Mouse (Mus musculus) cortical plate, adult 2 months (tissue): ENCODE data around the gene Timeless. TPM values are rescaled to one million over a fixed set of nuclear protein-coding genes. Genes with fewer than 3 reads are reported as not detected.
"Not testable (repeated sequence)": the region's sequence is repeated elsewhere in the genome, so short reads cannot be mapped to it uniquely, and the experiment has no call there.

Experiments used
- H3K27ac ChIP-seq: fragments of 200-500 bp; 2 replicates; pipeline ENCODE4 v1.5.1; 2012; ENCODE audit warnings: low read length, control low read depth, inconsistent platforms; ENCODE audit not compliant: insufficient read depth
- H3K4me1 ChIP-seq: fragments of 200-500 bp; 2 replicates; pipeline ENCODE4 v1.6.1; 2011; ENCODE audit warnings: low read length; ENCODE audit not compliant: control insufficient read depth, insufficient read depth
- H3K4me3 ChIP-seq: fragments of 200-500 bp; 2 replicates; pipeline ENCODE4 v1.5.1; 2011; ENCODE audit warnings: mild to moderate bottlenecking, low read length, control low read depth; ENCODE audit not compliant: insufficient read depth
- CTCF ChIP-seq: fragments of 200-500 bp; IDR thresholded peaks from 2 replicates; pipeline ENCODE4 v1.5.1; 2011; ENCODE audit warnings: mild to moderate bottlenecking, control low read depth, low read length; ENCODE audit not compliant: insufficient read depth; ENCODE audit errors: extremely low read depth
- POLR2A ChIP-seq: fragments of 200-500 bp; IDR thresholded peaks from 2 replicates; pipeline ENCODE4 v1.6.1; 2011; ENCODE audit warnings: mild to moderate bottlenecking, low read length, control low read depth; ENCODE audit not compliant: insufficient read depth; ENCODE audit errors: extremely low read depth
- polyA plus RNA-seq: library from polyadenylated mRNA; depleted of rRNA; stranded (reverse); fragments of >200 nt; gene quantifications from 2 replicates; pipeline ENCODE4 v1.2.3, GENCODE M21; 2012; rRNA removed

Gene Timeless
- 3.7 and 4.3 TPM in 2 replicates for polyA plus RNA-seq

GRCm38 (mm10) chr10:128231697-128232419, at the start of gene Timeless:
Gene Timeless (plus strand): TSS chr10:128232065.
- TF ChIP-seq CTCF (no peak), POLR2A (peak; percentile 83)
- H3K4me3 ChIP-seq: peak within 1 kb of the TSS; percentile 91
- no peaks in the 10 kb centered on the region; the same call in 1 of the 2 replicates for H3K4me1 ChIP-seq
- peak within 1 kb of the TSS; percentile 85 for H3K27ac ChIP-seq

- TF ChIP-seq CTCF: no peak
- TF ChIP-seq POLR2A: no peak
- Histone ChIP-seq H3K4me1 (no peaks in the 10 kb centered on the region), H3K4me3 (no peak overlapping the region), H3K27ac (no peak overlapping the region)
Observed at GRCm38 (mm10) chr10:128184296-128184695, 47.6 kb upstream of the Timeless start.

- Histone ChIP-seq H3K27ac (no peak overlapping the region), H3K4me1 (no peaks in the 10 kb centered on the region), H3K4me3 (no peak overlapping the region)
- TF ChIP-seq CTCF (no peak), POLR2A (no peak)
Observed at GRCm38 (mm10) chr10:128185277-128185940, 46.5 kb upstream of the Timeless start.

- TF ChIP-seq CTCF (peak; percentile 98), POLR2A (no peak)
- Histone ChIP-seq H3K27ac (no peak overlapping the region), H3K4me3 (no peak overlapping the region), H3K4me1 (no peaks in the 10 kb centered on the region)
Observed at GRCm38 (mm10) chr10:128185959-128186358, 45.9 kb upstream of the Timeless start.

GRCm38 (mm10) chr10:128187181-128187605, 44.7 kb upstream of the Timeless start:
- no peak for TF ChIP-seq POLR2A
- no peak for TF ChIP-seq CTCF
- Histone ChIP-seq H3K4me3 (no peak overlapping the region), H3K27ac (no peak overlapping the region), H3K4me1 (no peaks in the 10 kb centered on the region)

GRCm38 (mm10) chr10:128188242-128188877, 43.5 kb upstream of the Timeless start:
- no peak for TF ChIP-seq POLR2A
- peak; percentile 77 for TF ChIP-seq CTCF
- Histone ChIP-seq H3K4me3 (no peak overlapping the region), H3K27ac (no peak overlapping the region), H3K4me1 (no peaks in the 10 kb centered on the region)

GRCm38 (mm10) chr10:128191472-128191871, 40.4 kb upstream of the Timeless start:
- no peak overlapping the region for H3K27ac ChIP-seq
- no peak overlapping the region for H3K4me3 ChIP-seq
- no peak for TF ChIP-seq CTCF
- no peak for TF ChIP-seq POLR2A
- no peaks in the 10 kb centered on the region for H3K4me1 ChIP-seq

- not testable (repeated sequence) for H3K4me3 ChIP-seq, H3K27ac ChIP-seq, H3K4me1 ChIP-seq
Observed at GRCm38 (mm10) chr10:128192030-128192766, 39.7 kb upstream of the Timeless start.

- TF ChIP-seq CTCF: no peak
- TF ChIP-seq POLR2A: no peak
- H3K4me1 ChIP-seq: no peaks in the 10 kb centered on the region
- no peak overlapping the region for H3K4me3 ChIP-seq
- H3K27ac ChIP-seq: no peak overlapping the region
Observed at GRCm38 (mm10) chr10:128193113-128193512, 38.8 kb upstream of the Timeless start.
